10 mouse cellular contexts compared by ENCODE assay signal in the genomic region with DNA sequence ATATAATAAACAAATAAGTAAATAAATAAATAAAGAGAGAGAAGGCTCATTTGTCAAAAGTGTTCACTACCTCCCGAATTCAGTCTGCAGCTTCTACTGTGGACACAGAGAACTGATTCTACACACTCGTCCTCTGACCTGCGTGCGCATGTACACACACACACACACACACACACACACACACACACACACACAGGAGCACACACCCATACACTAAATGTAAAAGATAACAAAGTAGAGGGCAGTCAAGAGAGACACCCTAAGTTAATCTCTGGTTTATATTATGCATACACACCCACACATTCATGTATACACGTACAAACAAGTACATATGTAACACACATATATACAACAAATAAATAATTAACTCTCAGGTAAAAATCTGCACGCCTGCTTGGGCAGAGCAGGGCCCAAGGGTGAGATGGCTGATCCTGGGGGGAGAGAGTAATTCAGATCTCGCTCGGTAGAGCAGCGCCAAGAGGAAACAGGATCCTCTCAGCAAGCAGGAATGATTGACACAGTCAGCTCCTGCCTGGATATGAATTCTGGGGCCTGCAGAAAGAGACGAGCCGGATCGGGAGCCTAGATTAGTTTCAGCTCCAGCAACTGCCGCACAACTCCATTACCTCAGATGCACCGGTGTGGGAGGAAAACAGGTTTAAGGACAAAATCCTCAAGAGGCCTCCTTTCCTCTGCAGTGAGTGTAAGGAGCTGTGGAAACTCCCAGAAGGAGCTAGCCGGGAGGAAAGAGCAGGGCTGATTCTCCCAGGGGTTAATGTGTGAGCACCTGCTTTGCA. TPM values are rescaled to one million over a fixed set of nuclear protein-coding genes. Genes with fewer than 3 reads are reported as not detected.
DNase-seq lines count a peak whose midpoint lies in the region; ATAC-seq and TF ChIP-seq lines count a peak whose summit lies in the region.
"Had no signal": no experiment of that assay in that cellular context is flagged by ENCODE, and none has a peak within 500 bp of the region (broad histone marks: within the 10 kb centered on the region; RNA-seq: fewer than 3 reads in every experiment).

No protein-coding gene starts in this region.

- no peak; a peak in 1 of 4 replicates for TF ChIP-seq POLR2A in MEL (IDR thresholded peaks at IDR 0.05; ENCODE audit: control insufficient read depth in 1 of 2, insufficient read depth in 1 of 2, low read depth in 1 of 2, low read length in 2 of 2, poor library complexity in 1 of 2)

- H3K79me2 ChIP-seq in MEL (ENCODE audit: control insufficient read depth, insufficient read depth, low read length, poor library complexity) = peaks cover 14% of the 10 kb centered on the region

- H3K4me2 ChIP-seq in heart, embryonic 12.5 days = peak overlapping the region; percentile 37
- peak overlapping the region; percentile 73 for H3K4me2 ChIP-seq in liver, postnatal 0 days (ENCODE audit: low read depth, low read length)

- H3K9me3 ChIP-seq in heart, embryonic 12.5 days (replicated peaks) = no peaks in the 10 kb centered on the region
- no peaks in the 10 kb centered on the region for H3K9me3 ChIP-seq in MEL (replicated peaks; ENCODE audit: insufficient read depth, low read length)
- H3K9me3 ChIP-seq in hindbrain, embryonic 10.5 days = no peaks in the 10 kb centered on the region
- H3K9me3 ChIP-seq in liver, postnatal 0 days (ENCODE audit: low read length) = no peaks in the 10 kb centered on the region

- WGBS in heart, embryonic 12.5 days = 44% methylated on average over 15 of the region's 15 CpGs
- 62% methylated on average over 15 of the region's 15 CpGs for WGBS in hindbrain, embryonic 10.5 days
- whole genome bisulfite sequencing in liver, postnatal 0 days (ENCODE audit: insufficient replicate concordance) = 60% methylated on average over 15 of the region's 15 CpGs

- no peak for TF ChIP-seq RAD21 in MEL (IDR thresholded peaks at IDR 0.05; ENCODE audit: low read depth, low read length)

- peak overlapping the region; percentile 12 for H3K4me3 ChIP-seq in heart, embryonic 12.5 days
- H3K4me3 ChIP-seq in MEL (ENCODE audit: control insufficient read depth in 1 of 2, insufficient read depth in 1 of 2, low read depth in 2 of 2, low read length in 2 of 2) = peak overlapping the region; percentile 56 to 61
- no peak overlapping the region for H3K4me3 ChIP-seq in hindbrain, embryonic 10.5 days
- peak overlapping the region; percentile 45 for H3K4me3 ChIP-seq in liver, postnatal 0 days (ENCODE audit: low read depth, low read length)

- peak; percentile 15 to 40; a peak in 1 of 4 replicates for TF ChIP-seq EP300 in MEL (IDR thresholded peaks at IDR 0.05; ENCODE audit: low read depth in 1 of 2, low read length in 2 of 2)
- TF ChIP-seq EP300 in liver, postnatal 0 days (IDR thresholded peaks at IDR 0.05; ENCODE audit: low read depth) = no peak

- peak overlapping the region; percentile 39 for H3K9ac ChIP-seq in heart, embryonic 12.5 days
- H3K9ac ChIP-seq in MEL (ENCODE audit: control insufficient read depth, low read depth, low read length, poor library complexity, severe bottlenecking) = peak overlapping the region; percentile 80
- peak overlapping the region; percentile 60 for H3K9ac ChIP-seq in liver, postnatal 0 days (replicated peaks)

- H3K4me1 ChIP-seq in heart, embryonic 12.5 days (replicated peaks) = peaks cover 49% of the 10 kb centered on the region
- peaks cover 2 to 28% of the 10 kb centered on the region in 2 experiments; a peak in 3 of 4 replicates for H3K4me1 ChIP-seq in MEL (ENCODE audit: control insufficient read depth in 1 of 2, insufficient read depth in 2 of 2, low read length in 2 of 2)
- H3K4me1 ChIP-seq in hindbrain, embryonic 10.5 days (replicated peaks) = peaks cover 57% of the 10 kb centered on the region
- H3K4me1 ChIP-seq in liver, postnatal 0 days (ENCODE audit: insufficient read depth) = peaks cover 57% of the 10 kb centered on the region

- no peaks in the 10 kb centered on the region for H3K36me3 ChIP-seq in heart, embryonic 12.5 days
- peaks cover 0 to 11% of the 10 kb centered on the region in 2 experiments; a peak in 2 of 4 replicates for H3K36me3 ChIP-seq in MEL (ENCODE audit: control insufficient read depth in 1 of 2, insufficient read depth in 2 of 2, low read length in 2 of 2)
- no peaks in the 10 kb centered on the region for H3K36me3 ChIP-seq in hindbrain, embryonic 10.5 days
- no peaks in the 10 kb centered on the region for H3K36me3 ChIP-seq in liver, postnatal 0 days (replicated peaks; ENCODE audit: insufficient read depth, low read length)

- no peak for TF ChIP-seq CTCF in MEL (IDR thresholded peaks at IDR 0.05 in 2 of 3, conservative IDR thresholded peaks at IDR 0.05 in 1 of 3; ENCODE audit: control insufficient read depth in 1 of 3, insufficient read depth in 1 of 3, low read depth in 2 of 3, low read length in 3 of 3, poor library complexity in 1 of 3, severe bottlenecking in 1 of 3)
- TF ChIP-seq CTCF in liver, postnatal 0 days (IDR thresholded peaks at IDR 0.05; ENCODE audit: low read depth) = no peak

- no peak for DNase-seq in heart, adult 8-10 months (ENCODE audit: low spot score)
- peak; percentile 72 for DNase-seq in MEL (ENCODE audit: low read depth, low spot score)
- DNase-seq in hindbrain, embryonic 10.5 days (ENCODE audit: low spot score) = no peak
- no peak for DNase-seq in liver, postnatal 0 days
- DNase-seq in ovary, adult 18-20 months (ENCODE audit: low spot score) = no peak
- DNase-seq in thymus, postnatal 4 days = no peak
- no peak for DNase-seq in adipocyte (ENCODE audit: low spot score)
- DNase-seq: cerebellum, postnatal 14 days had no signal

- H3K27ac ChIP-seq in heart, embryonic 12.5 days (ENCODE audit: poor library complexity, severe bottlenecking) = peak overlapping the region; percentile 82
- H3K27ac ChIP-seq in MEL (ENCODE audit: control insufficient read depth, low read depth, low read length) = peak overlapping the region; percentile 97
- H3K27ac ChIP-seq in hindbrain, embryonic 10.5 days = peak overlapping the region; percentile 86
- peak overlapping the region; percentile 91 for H3K27ac ChIP-seq in liver, postnatal 0 days (ENCODE audit: low read depth)

- no peaks in the 10 kb centered on the region for H3K27me3 ChIP-seq in heart, embryonic 12.5 days (replicated peaks)
- H3K27me3 ChIP-seq in MEL (ENCODE audit: control insufficient read depth in 1 of 2, insufficient read depth in 2 of 2, low read length in 2 of 2) = no peaks in the 10 kb centered on the region
- peaks cover 9% of the 10 kb centered on the region; the same call in 1 of the 2 replicates for H3K27me3 ChIP-seq in hindbrain, embryonic 10.5 days (ENCODE audit: insufficient read depth, poor library complexity, severe bottlenecking)
- H3K27me3 ChIP-seq in liver, postnatal 0 days (ENCODE audit: insufficient read depth, low read length) = no peaks in the 10 kb centered on the region
- H3K27me3 ChIP-seq: CH12.LX had no signal

- ATAC-seq in heart, embryonic 12.5 days (ENCODE audit: insufficient number of reproducible peaks, low FRiP score) = no peak
- ATAC-seq in liver, postnatal 0 days = no peak

TF ChIP-seq in MEL, 35 proteins besides CTCF, POLR2A, EP300 and RAD21 (continues in another document):
- no peak for TF ChIP-seq POLR2AphosphoS5 (IDR thresholded peaks at IDR 0.05; ENCODE audit: borderline replicate concordance, low read depth, low read length)
- TF ChIP-seq ZKSCAN1 (IDR thresholded peaks at IDR 0.05; ENCODE audit: low read depth, low read length) = no peak
- no peak for TF ChIP-seq POLR2AphosphoS2 (IDR thresholded peaks at IDR 0.05; ENCODE audit: low read length)
- no peak for TF ChIP-seq RCOR1 (IDR thresholded peaks at IDR 0.05; ENCODE audit: low read depth, low read length)
- TF ChIP-seq TAL1 (IDR thresholded peaks at IDR 0.05; ENCODE audit: low read length) = no peak
- TF ChIP-seq GABPA (IDR thresholded peaks at IDR 0.05; ENCODE audit: low read depth, low read length) = no peak
- no peak for TF ChIP-seq MEF2A (IDR thresholded peaks at IDR 0.05; ENCODE audit: extremely low read depth, insufficient replicate concordance, low read depth, low read length, poor library complexity, severe bottlenecking)
- no peak for TF ChIP-seq NELFE (IDR thresholded peaks at IDR 0.05; ENCODE audit: low read depth, low read length)
- TF ChIP-seq ZMIZ1 (IDR thresholded peaks at IDR 0.05; ENCODE audit: low read depth, low read length) = no peak
- no peak for TF ChIP-seq ELF1 (IDR thresholded peaks at IDR 0.05; ENCODE audit: low read depth, low read length)
- no peak for TF ChIP-seq MAX (IDR thresholded peaks at IDR 0.05; ENCODE audit: low read length)
- TF ChIP-seq GATA1 (IDR thresholded peaks at IDR 0.05; ENCODE audit: low read depth, low read length) = no peak
- TF ChIP-seq SIN3A (IDR thresholded peaks at IDR 0.05; ENCODE audit: low read length) = peak; percentile 7
- TF ChIP-seq MYC (IDR thresholded peaks at IDR 0.05; ENCODE audit: low read depth, low read length) = 0 out of 2 replicates have a peak, but pooled peaks have one; percentile 20
- no peak for TF ChIP-seq ZNF384 (IDR thresholded peaks at IDR 0.05; ENCODE audit: low read depth, low read length)
- TF ChIP-seq JUND (IDR thresholded peaks at IDR 0.05; ENCODE audit: low read depth, low read length) = no peak
- no peak for TF ChIP-seq CHD2 (IDR thresholded peaks at IDR 0.05; ENCODE audit: low read length)
- TF ChIP-seq TCF12 (IDR thresholded peaks at IDR 0.05; ENCODE audit: low read depth, low read length) = 0 out of 2 replicates have a peak, but pooled peaks have one; percentile 32
- peak; percentile 64 for TF ChIP-seq ETS1 (IDR thresholded peaks at IDR 0.05; ENCODE audit: low read depth, low read length)

RNA-seq across cellular contexts. Expression of a gene that starts 17.4 kb away (rescaled TPM):
- 61.9 and 64.4 TPM in 2 replicates for polyA plus RNA-seq in heart, embryonic 12.5 days (2016; fragmentation: Nextera tagmentation; extraction: Ambion mirVana)
- 10 to 100 TPM; 13.7 to 24.0 (median 16.5) TPM for total RNA-seq in heart, adult 8-10 months (2022)
- total RNA-seq in MEL (2012; rRNA removed) = 27.4 and 28.6 TPM in 2 replicates
- 10 to 100 TPM in 1 of 2 experiments, not detected in 1; 66.0 TPM for polyA plus RNA-seq in MEL (2012; ENCODE audit: insufficient read depth in 1 of 2, insufficient read length in 2 of 2, low read depth in 1 of 2, low replicate concordance in 2 of 2, missing spikeins in 1 of 2)
- 57.5 and 71.8 TPM in 2 replicates for polyA plus RNA-seq in hindbrain, embryonic 10.5 days (2016; fragmentation: Nextera tagmentation; extraction: Ambion mirVana)
- polyA plus RNA-seq in liver, postnatal 0 days (2015; fragmentation: Nextera tagmentation; extraction: Ambion mirVana) = 16.4 and 17.6 TPM in 2 replicates

RNA-seq across cellular contexts. Expression of a gene that starts 46.2 kb away (rescaled TPM):
- 1.6 and 1.7 TPM in 2 replicates for polyA plus RNA-seq in heart, embryonic 12.5 days (2016; fragmentation: Nextera tagmentation; extraction: Ambion mirVana)
- total RNA-seq in heart, adult 8-10 months (2022) = 10 to 100 TPM in 3 of 4 experiments, 1 to 10 TPM in 1; 9.5 to 11.9 (median 11.1) TPM
- 2.1 and 2.4 TPM in 2 replicates for total RNA-seq in MEL (2012; rRNA removed)
- polyA plus RNA-seq in MEL (2012; ENCODE audit: insufficient read depth in 1 of 2, insufficient read length in 2 of 2, low read depth in 1 of 2, low replicate concordance in 2 of 2, missing spikeins in 1 of 2) = 1 to 10 TPM in 1 of 2 experiments, not detected in 1; 8.1 TPM
- polyA plus RNA-seq in hindbrain, embryonic 10.5 days (2016; fragmentation: Nextera tagmentation; extraction: Ambion mirVana) = 1.3 and 1.9 TPM in 2 replicates
- polyA plus RNA-seq in liver, postnatal 0 days (2015; fragmentation: Nextera tagmentation; extraction: Ambion mirVana) = 3.7 and 3.8 TPM in 2 replicates
